16 mouse cellular contexts compared by ENCODE assay signal in genomic region chr13:97999130-97999529, GRCm38 (mm10).
"Had no signal": no experiment of that assay in that cellular context is flagged by ENCODE, and none has a peak within 500 bp of the region (broad histone marks: within the 10 kb centered on the region; RNA-seq: fewer than 3 reads in every experiment).

No protein-coding gene starts in this region.

- H3K4me3 ChIP-seq: midbrain, embryonic 13.5 days; midbrain, embryonic 15.5 days had no signal

- H3K9me3 ChIP-seq: midbrain, embryonic 13.5 days; midbrain, embryonic 15.5 days had no signal

- H3K36me3 ChIP-seq: midbrain, embryonic 13.5 days; midbrain, embryonic 15.5 days had no signal

- H3K4me1 ChIP-seq: midbrain, embryonic 15.5 days had no signal

- DNase-seq: lung, adult 18-20 months; lung, embryonic 14.5 days; lung, postnatal 10 days; lung, postnatal 4 days; retina, postnatal 1 day; right cerebral cortex, adult 18-20 months; right cerebral cortex, postnatal 25 days; right cerebral cortex, postnatal 4 days; spleen, adult 18-20 months; thymus, adult 18-20 months; thymus, postnatal 14 days; thymus, postnatal 36 days had no signal

- H3K9ac ChIP-seq: liver, embryonic 14.5 days; lung, embryonic 14.5 days; midbrain, embryonic 13.5 days; midbrain, embryonic 15.5 days had no signal

- ATAC-seq: midbrain, embryonic 13.5 days; midbrain, embryonic 15.5 days had no signal

- H3K27me3 ChIP-seq: midbrain, embryonic 13.5 days; midbrain, embryonic 15.5 days had no signal

- H3K4me2 ChIP-seq: lung, embryonic 14.5 days; midbrain, embryonic 11.5 days; midbrain, embryonic 13.5 days; midbrain, embryonic 15.5 days had no signal

- H3K27ac ChIP-seq: liver, embryonic 14.5 days; midbrain, embryonic 13.5 days; midbrain, embryonic 15.5 days had no signal
